Mouse (Mus musculus): ENCODE results near the gene Lin28b. TPM values are rescaled to one million over a fixed set of nuclear protein-coding genes. Genes with fewer than 3 reads are reported as not detected.

Gene Lin28b
- 1.4 and 2.1 TPM in 2 replicates for polyA plus RNA-seq (2014; fragmentation: Nextera tagmentation; extraction: Ambion mirVana)

DNA sequence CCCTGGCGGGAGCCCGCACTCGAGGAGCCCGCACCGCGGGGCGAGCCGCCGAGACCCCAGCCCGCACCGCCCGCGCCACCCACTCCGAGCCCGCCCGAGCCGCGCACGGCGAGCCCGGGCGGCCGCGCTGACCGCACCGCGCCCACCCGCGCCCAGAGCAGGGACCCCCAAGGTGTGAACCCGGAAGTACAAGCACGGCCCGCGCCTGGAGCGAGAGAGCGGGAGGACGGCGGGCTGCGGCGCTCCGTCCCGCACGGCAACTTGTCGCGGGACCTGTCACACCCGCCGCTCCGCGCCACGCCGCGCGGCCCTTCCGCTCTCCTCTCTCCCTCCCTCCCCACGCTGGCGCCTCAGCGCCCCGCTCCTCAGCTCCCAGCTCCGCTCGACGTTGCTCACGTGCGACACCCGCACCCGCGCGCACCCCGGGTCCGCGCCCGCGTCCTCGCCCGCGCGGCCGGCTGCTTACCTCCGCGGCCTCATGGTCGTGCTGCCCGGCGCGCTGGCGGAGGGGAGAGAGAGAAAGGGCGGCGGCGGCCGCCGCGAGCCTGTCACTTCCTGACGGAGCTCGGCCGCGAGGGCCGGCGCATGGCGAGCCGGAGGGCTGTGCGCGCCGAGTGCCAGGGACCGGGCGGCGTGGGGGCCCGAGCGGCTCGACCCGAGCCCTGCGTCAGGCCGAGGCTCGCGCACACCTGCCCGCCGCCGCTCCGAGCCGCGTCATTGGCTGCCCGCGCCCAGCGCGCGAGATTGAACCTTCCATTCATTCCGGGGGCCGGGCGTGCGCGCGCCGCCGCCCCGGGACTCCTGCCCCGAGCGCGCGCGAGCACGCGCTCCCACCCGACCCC lies at the start of gene Lin28b:
Gene Lin28b (minus strand): TSS at position 635 of the 842 bp plus-strand sequence.
- under 1% methylated on average over 101 of the region's 139 CpGs for WGBS
- Histone ChIP-seq H3K27me3 (replicated peaks; ENCODE audit: control insufficient read depth, insufficient read depth, low read length) (peaks cover 39% of the 10 kb centered on the region), H3K4me1 (replicated peaks; ENCODE audit: control insufficient read depth, insufficient read depth, low read length) (no peaks in the 10 kb centered on the region), H3K36me3 (ENCODE audit: control insufficient read depth, insufficient read depth, low read length) (no peaks in the 10 kb centered on the region), H3K4me2 (ENCODE audit: low read length) (peak within 1 kb of the TSS; percentile 99), H3K9me3 (ENCODE audit: control insufficient read depth, low read length) (no peaks in the 10 kb centered on the region), H3K4me3 (ENCODE audit: low read depth, low read length) (peak within 1 kb of the TSS; percentile 53), H3K9ac (ENCODE audit: low read length) (peak within 1 kb of the TSS; percentile 35), H3K27ac (ENCODE audit: low read depth) (no peak within 1 kb of the TSS)
- peak; percentile 91 for ATAC-seq (replicated peaks; ENCODE audit: low FRiP score, low TSS enrichment, low read depth)
- peak; percentile 82 for DNase-seq (ENCODE audit: low spot score)

DNA sequence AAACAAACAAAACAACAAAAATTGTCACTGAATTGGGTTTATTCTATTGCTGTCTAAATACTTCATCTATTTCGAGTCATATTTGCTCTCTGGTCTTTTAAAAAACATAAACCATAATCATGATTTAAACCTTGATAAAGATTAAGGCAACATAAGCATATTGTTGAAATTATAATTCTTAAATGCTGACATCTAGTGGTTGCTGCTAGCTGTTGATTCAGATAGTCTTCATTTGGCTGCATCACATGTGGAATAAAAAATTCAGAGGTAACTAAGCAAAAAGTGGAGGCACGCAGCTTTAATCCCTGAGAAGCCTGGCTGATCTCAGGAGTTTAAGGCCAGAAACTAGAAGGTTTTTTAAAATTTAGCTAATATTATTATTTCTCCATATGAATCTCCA lies 25.6 kb upstream of the Lin28b start:
- Histone ChIP-seq H3K4me1 (replicated peaks; ENCODE audit: control insufficient read depth, insufficient read depth, low read length) (no peaks in the 10 kb centered on the region), H3K9me3 (ENCODE audit: control insufficient read depth, low read length) (no peaks in the 10 kb centered on the region), H3K36me3 (ENCODE audit: control insufficient read depth, insufficient read depth, low read length) (no peaks in the 10 kb centered on the region), H3K27ac (ENCODE audit: low read depth) (no peak overlapping the region), H3K27me3 (replicated peaks; ENCODE audit: control insufficient read depth, insufficient read depth, low read length) (no peaks in the 10 kb centered on the region), H3K4me3 (ENCODE audit: low read depth, low read length) (no peak overlapping the region), H3K9ac (ENCODE audit: low read length) (no peak overlapping the region), H3K4me2 (ENCODE audit: low read length) (no peak overlapping the region)
- DNase-seq (ENCODE audit: low spot score) (no peak), ATAC-seq (replicated peaks; ENCODE audit: low FRiP score, low TSS enrichment, low read depth) (no peak)
- WGBS: 68% methylated on average over 2 of the region's 2 CpGs

- Histone ChIP-seq H3K27me3 (replicated peaks; ENCODE audit: control insufficient read depth, insufficient read depth, low read length) (no peaks in the 10 kb centered on the region), H3K27ac (ENCODE audit: low read depth) (no peak overlapping the region), H3K9me3 (ENCODE audit: control insufficient read depth, low read length) (no peaks in the 10 kb centered on the region), H3K4me3 (ENCODE audit: low read depth, low read length) (no peak overlapping the region), H3K36me3 (ENCODE audit: control insufficient read depth, insufficient read depth, low read length) (no peaks in the 10 kb centered on the region), H3K9ac (ENCODE audit: low read length) (no peak overlapping the region), H3K4me2 (ENCODE audit: low read length) (no peak overlapping the region), H3K4me1 (replicated peaks; ENCODE audit: control insufficient read depth, insufficient read depth, low read length) (no peaks in the 10 kb centered on the region)
- WGBS: 85% methylated on average over 3 of the region's 3 CpGs
- ATAC-seq (replicated peaks; ENCODE audit: low FRiP score, low TSS enrichment, low read depth) (no peak), DNase-seq (ENCODE audit: low spot score) (no peak)
Measured at GRCm38 (mm10) chr10:45510662-45511061, 24.5 kb upstream of the Lin28b start.

GRCm38 (mm10) chr10:45500259-45500658 lies 14.1 kb upstream of the Lin28b start:
- H3K4me3 ChIP-seq (ENCODE audit: low read depth, low read length): no peak overlapping the region
- no peak overlapping the region for H3K27ac ChIP-seq (ENCODE audit: low read depth)
- no peaks in the 10 kb centered on the region for H3K36me3 ChIP-seq (ENCODE audit: control insufficient read depth, insufficient read depth, low read length)
- H3K9ac ChIP-seq (ENCODE audit: low read length): no peak overlapping the region
- no peaks in the 10 kb centered on the region for H3K4me1 ChIP-seq (replicated peaks; ENCODE audit: control insufficient read depth, insufficient read depth, low read length)
- H3K27me3 ChIP-seq (replicated peaks; ENCODE audit: control insufficient read depth, insufficient read depth, low read length): no peaks in the 10 kb centered on the region
- no peaks in the 10 kb centered on the region for H3K9me3 ChIP-seq (ENCODE audit: control insufficient read depth, low read length)
- ATAC-seq (replicated peaks; ENCODE audit: low FRiP score, low TSS enrichment, low read depth) (no peak), DNase-seq (ENCODE audit: low spot score) (no peak)
- H3K4me2 ChIP-seq (ENCODE audit: low read length): no peak overlapping the region
- WGBS: 89% methylated on average over 1 of the region's 1 CpGs

- Histone ChIP-seq H3K36me3 (ENCODE audit: control insufficient read depth, insufficient read depth, low read length) (no peaks in the 10 kb centered on the region), H3K4me3 (ENCODE audit: low read depth, low read length) (peak overlapping the region; percentile 53), H3K4me2 (ENCODE audit: low read length) (peak overlapping the region; percentile 99), H3K9me3 (ENCODE audit: control insufficient read depth, low read length) (no peaks in the 10 kb centered on the region), H3K27me3 (replicated peaks; ENCODE audit: control insufficient read depth, insufficient read depth, low read length) (peaks cover 39% of the 10 kb centered on the region), H3K27ac (ENCODE audit: low read depth) (no peak overlapping the region), H3K9ac (ENCODE audit: low read length) (no peak overlapping the region), H3K4me1 (replicated peaks; ENCODE audit: control insufficient read depth, insufficient read depth, low read length) (no peaks in the 10 kb centered on the region)
- DNase-seq (ENCODE audit: low spot score) (peak; percentile 75), ATAC-seq (replicated peaks; ENCODE audit: low FRiP score, low TSS enrichment, low read depth) (peak; percentile 42; the same call in 1 of the 2 replicates)
- WGBS: 2% methylated on average over 29 of the region's 40 CpGs
Measured at GRCm38 (mm10) chr10:45486603-45486946, 380 bp upstream of the Lin28b start.

DNA sequence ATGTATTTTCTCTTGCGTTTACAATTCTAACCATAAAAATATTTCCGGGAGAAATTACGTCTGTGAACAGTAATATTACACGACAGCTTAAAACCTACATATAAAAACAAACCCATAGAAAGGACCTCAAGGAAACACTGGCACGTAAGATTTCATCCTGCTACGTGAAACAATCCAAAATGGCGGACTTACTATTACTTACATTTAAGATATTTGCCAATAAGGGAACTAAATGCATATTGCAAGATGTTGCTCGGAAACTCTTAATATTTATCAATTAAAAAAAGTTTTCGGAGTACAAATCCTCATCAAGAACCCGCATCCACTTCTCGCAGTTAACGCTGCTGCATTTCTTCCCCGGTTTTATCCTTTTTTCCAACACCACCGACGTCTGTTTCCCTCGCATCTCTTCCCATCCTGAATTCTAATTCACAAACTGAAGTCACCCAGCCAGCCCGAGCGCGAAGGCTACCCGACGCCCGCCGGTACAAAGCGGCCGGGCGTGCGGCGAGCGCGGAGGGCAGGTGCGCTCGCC lies 902 bp downstream of the Lin28b start:
- Histone ChIP-seq H3K9me3 (ENCODE audit: control insufficient read depth, low read length) (no peaks in the 10 kb centered on the region), H3K4me1 (replicated peaks; ENCODE audit: control insufficient read depth, insufficient read depth, low read length) (no peaks in the 10 kb centered on the region), H3K36me3 (ENCODE audit: control insufficient read depth, insufficient read depth, low read length) (no peaks in the 10 kb centered on the region), H3K9ac (ENCODE audit: low read length) (no peak overlapping the region), H3K27ac (ENCODE audit: low read depth) (no peak overlapping the region), H3K4me3 (ENCODE audit: low read depth, low read length) (peak overlapping the region; percentile 53), H3K4me2 (ENCODE audit: low read length) (peak overlapping the region; percentile 99), H3K27me3 (replicated peaks; ENCODE audit: control insufficient read depth, insufficient read depth, low read length) (peaks cover 39% of the 10 kb centered on the region)
- DNase-seq (ENCODE audit: low spot score) (no peak), ATAC-seq (replicated peaks; ENCODE audit: low FRiP score, low TSS enrichment, low read depth) (no peak)
- 2% methylated on average over 32 of the region's 32 CpGs for WGBS

GRCm38 (mm10) chr10:45483210-45483609 lies 3.0 kb downstream of the Lin28b start:
- Histone ChIP-seq H3K4me2 (ENCODE audit: low read length) (no peak overlapping the region), H3K36me3 (ENCODE audit: control insufficient read depth, insufficient read depth, low read length) (no peaks in the 10 kb centered on the region), H3K27me3 (replicated peaks; ENCODE audit: control insufficient read depth, insufficient read depth, low read length) (peaks cover 32% of the 10 kb centered on the region), H3K27ac (ENCODE audit: low read depth) (no peak overlapping the region), H3K4me1 (replicated peaks; ENCODE audit: control insufficient read depth, insufficient read depth, low read length) (no peaks in the 10 kb centered on the region), H3K9ac (ENCODE audit: low read length) (no peak overlapping the region), H3K9me3 (ENCODE audit: control insufficient read depth, low read length) (no peaks in the 10 kb centered on the region), H3K4me3 (ENCODE audit: low read depth, low read length) (no peak overlapping the region)
- ATAC-seq (replicated peaks; ENCODE audit: low FRiP score, low TSS enrichment, low read depth) (no peak), DNase-seq (ENCODE audit: low spot score) (peak; percentile 54)
- 50% methylated on average over 2 of the region's 2 CpGs for WGBS

- no peak overlapping the region for H3K27ac ChIP-seq (ENCODE audit: low read depth)
- H3K4me3 ChIP-seq (ENCODE audit: low read depth, low read length): peak overlapping the region; percentile 22
- ATAC-seq (replicated peaks; ENCODE audit: low FRiP score, low TSS enrichment, low read depth) (no peak), DNase-seq (ENCODE audit: low spot score) (peak; percentile 57)
- peak overlapping the region; percentile 39 for H3K4me2 ChIP-seq (ENCODE audit: low read length)
- H3K36me3 ChIP-seq (ENCODE audit: control insufficient read depth, insufficient read depth, low read length): no peaks in the 10 kb centered on the region
- H3K4me1 ChIP-seq (replicated peaks; ENCODE audit: control insufficient read depth, insufficient read depth, low read length): no peaks in the 10 kb centered on the region; the same call in 1 of the 2 replicates
- H3K9me3 ChIP-seq (ENCODE audit: control insufficient read depth, low read length): no peaks in the 10 kb centered on the region
- H3K9ac ChIP-seq (ENCODE audit: low read length): no peak overlapping the region
- H3K27me3 ChIP-seq (replicated peaks; ENCODE audit: control insufficient read depth, insufficient read depth, low read length): peaks cover 41% of the 10 kb centered on the region
- WGBS: 2% methylated on average over 21 of the region's 21 CpGs
Measured at GRCm38 (mm10) chr10:45473663-45474333, 12.4 kb downstream of the Lin28b start.
